Mouse (Mus musculus) CH12F3 (cell line): Measurements from ENCODE around the gene Robo2.
"Not testable (repeated sequence)": the region's sequence is repeated elsewhere in the genome, so short reads cannot be mapped to it uniquely, and the experiment has no call there.

Experiments
- in situ Hi-C: fragments of 300-500 bp; cut with MboI; formaldehyde crosslinking; loops from 2 replicates; pipeline ENCODE4 v1.14.3; 2020; ENCODE audit warnings: low sequenced_read_pairs

Robo2 gene

DNA sequence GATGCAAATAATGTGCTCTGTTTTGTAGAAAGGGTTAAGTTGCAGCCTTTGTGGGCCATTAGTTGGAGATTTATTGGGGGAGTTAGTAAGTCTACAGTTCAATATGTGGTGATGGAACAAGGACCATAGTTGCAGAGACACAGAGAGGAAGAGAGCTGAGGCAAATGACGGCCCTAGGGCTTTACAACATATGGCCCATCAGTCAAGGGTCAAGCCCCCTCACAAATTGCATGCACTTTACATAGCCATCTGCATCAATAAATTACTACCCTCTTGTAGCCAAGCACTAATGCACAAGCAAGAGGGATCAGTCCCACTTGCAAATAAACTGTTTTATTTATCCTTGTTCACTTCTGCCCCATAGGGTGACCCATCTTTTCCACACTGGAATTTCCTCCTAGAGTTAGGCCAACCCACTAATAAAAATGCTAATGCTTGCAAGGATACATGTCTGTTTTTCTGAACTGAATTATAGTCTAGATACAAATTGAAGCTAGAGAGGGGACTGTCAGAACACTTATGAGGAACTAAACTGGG lies 194.7 kb downstream of the Robo2 start:
- in situ Hi-C loops = no loop called here

GRCm38 (mm10) chr16:74215791-74216190 lies 195.8 kb downstream of the Robo2 start:
- in situ Hi-C loops = no loop called here

DNA sequence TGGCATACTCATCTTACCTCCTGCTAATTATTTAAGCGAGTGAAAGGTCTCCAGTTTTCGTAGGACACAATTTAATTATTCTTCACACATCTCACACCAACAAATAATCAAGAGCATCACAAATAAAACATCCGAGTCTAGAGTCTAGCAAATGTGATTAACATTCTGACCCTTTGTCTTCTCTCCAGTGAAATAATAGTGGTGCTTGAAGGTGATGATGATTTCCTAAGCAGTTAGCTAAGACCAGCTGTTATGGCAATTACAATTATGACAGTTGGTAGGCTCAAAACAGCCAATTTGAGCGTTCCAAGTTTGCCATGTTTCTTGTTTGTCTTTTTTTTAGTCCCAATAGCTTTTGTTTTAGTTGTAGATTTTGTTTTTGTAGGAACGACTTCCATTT lies 210.9 kb downstream of the Robo2 start:
- in situ Hi-C loops = no loop called here

- in situ Hi-C loops = no loop called here
These were observed 211.5 kb downstream of the Robo2 start for GRCm38 (mm10) chr16:74200024-74200703.

GRCm38 (mm10) chr16:74192979-74193554 lies 218.6 kb downstream of the Robo2 start:
- in situ Hi-C loops = no loop called here

DNA sequence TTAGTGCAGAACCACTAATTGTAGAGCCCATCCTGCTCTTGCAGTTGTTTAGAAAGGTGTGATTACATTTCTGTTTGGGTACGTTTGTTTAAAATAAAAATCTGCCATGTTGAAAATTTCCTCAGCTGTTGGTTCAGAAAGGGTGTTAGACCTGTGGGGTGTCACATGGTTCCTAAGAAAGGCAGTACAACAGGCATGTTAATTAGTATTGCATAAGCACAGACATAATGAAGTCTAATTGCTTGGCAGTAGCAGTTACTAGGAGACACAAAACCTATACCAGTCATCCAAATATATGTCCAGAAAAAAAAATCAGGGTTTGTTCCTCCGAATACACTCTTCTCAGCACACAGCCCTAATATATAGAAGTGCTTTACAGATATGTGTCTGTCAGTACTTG lies 220.0 kb downstream of the Robo2 start:
- in situ Hi-C loops = no loop called here

- in situ Hi-C loops = no loop called here
These were observed 229.0 kb downstream of the Robo2 start for GRCm38 (mm10) chr16:74182509-74183113.

- in situ Hi-C loops = no loop called here
These were observed 239.0 kb downstream of the Robo2 start for GRCm38 (mm10) chr16:74172673-74173072.

- in situ Hi-C loops = no loop called here
These were observed 242.0 kb downstream of the Robo2 start for GRCm38 (mm10) chr16:74169642-74170041.

DNA sequence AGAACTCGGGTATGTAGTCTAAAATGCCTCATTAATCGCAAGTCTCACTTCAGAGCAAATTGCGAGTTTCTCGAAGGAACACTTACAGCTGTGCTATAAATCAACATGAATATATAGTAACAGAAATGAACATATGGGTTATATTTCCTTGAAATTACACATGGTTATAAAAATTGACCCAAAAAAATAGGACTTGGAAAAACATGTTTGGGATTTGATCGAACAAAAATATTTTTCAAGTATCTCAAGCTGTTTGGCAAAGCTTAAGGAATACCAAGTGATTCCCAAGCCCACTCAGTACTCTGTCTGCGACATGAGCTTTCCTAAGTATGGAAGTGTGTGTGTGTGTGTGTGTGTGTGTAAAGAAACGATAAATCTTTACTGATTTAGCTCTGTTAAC lies 242.5 kb downstream of the Robo2 start:
- in situ Hi-C loops = no loop called here

- in situ Hi-C loops = no loop called here
These were observed 243.8 kb downstream of the Robo2 start for GRCm38 (mm10) chr16:74167832-74168231.

DNA sequence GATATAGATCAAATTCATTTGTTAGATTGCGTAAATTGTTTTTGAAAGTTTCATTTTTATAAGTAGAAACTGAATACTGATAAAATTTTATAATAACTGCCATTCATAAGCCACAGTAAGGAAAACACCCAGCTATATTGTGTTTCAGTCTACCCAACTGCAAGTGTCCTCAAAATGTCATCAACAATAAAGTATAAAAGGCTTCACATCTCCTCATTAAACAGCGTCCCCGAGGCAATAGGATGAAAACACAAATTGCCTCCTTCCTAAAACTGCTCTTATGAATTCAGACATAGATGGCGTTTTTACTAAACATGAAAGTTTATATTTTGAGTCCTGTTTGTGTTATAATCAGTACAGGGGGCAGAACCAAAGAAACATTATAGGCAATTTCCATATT lies 249.6 kb downstream of the Robo2 start:
- in situ Hi-C loops = no loop called here

DNA sequence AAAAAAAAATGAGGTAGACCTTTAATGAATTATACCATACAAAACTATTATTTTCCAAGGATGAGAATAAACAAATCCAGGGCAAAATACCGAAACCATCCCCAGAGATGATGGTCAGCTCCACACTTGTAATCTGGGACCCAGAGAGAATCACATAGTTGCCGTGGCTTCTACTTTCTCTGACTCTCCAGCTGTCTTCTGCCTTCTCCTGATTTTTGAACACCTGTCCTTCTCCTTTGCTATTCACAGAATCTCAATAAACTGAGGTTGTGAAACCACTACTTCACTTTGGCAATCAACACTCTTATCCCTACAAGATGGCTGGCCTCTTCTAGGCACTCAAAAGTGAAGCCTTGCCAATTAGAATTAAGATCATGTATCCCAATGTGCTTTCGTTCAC lies 252.4 kb downstream of the Robo2 start:
- in situ Hi-C loops = no loop called here

DNA sequence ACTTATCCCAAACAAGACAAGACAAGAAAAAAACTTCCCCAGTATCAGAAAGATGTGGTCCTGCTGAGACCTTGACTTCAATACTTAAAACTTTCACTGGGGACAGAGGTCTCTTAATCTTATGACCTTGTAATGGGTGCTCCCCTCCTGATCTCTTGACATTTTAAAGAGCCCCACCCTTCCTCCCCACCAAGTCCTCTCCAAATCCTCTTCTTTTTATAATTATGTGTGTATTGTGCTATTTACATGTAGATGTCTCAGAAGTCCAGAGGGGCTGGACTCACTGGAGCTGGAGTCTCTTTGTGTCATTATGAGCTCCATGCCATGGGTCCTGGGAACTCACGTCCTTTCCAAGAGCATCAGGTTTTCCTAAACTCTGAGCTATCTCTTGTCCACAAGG lies 275.4 kb downstream of the Robo2 start:
- in situ Hi-C loops = no loop called here

DNA sequence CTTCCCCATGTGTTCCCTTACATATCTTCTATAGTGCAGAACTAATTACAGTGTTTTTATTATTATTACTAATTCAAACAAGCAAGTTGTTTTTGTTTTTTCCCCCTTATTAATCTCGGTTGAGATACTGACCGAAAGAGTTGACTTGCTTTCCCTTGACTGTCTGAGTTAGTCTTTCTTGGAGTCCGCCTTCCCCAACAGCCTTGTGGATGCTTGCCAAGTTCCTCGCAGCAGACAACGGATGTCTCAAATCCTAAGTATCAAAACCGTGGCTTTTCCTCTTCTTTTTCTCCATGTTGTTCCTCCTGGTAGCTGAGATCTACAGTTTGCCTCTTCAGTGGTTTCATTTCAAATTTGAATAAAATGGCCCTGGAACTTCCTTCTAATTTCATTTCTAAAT lies 278.8 kb downstream of the Robo2 start:
- in situ Hi-C loops = no loop called here

GRCm38 (mm10) chr16:74131370-74131769 lies 280.3 kb downstream of the Robo2 start:
- in situ Hi-C loops = no loop called here

- in situ Hi-C loops = no loop called here
These were observed 283.1 kb downstream of the Robo2 start for GRCm38 (mm10) chr16:74128443-74128983.

GRCm38 (mm10) chr16:74113155-74113554 lies 298.5 kb downstream of the Robo2 start:
- in situ Hi-C loops = no loop called here

- in situ Hi-C loops = no loop called here
These were observed 300.5 kb downstream of the Robo2 start for GRCm38 (mm10) chr16:74111101-74111500.

DNA sequence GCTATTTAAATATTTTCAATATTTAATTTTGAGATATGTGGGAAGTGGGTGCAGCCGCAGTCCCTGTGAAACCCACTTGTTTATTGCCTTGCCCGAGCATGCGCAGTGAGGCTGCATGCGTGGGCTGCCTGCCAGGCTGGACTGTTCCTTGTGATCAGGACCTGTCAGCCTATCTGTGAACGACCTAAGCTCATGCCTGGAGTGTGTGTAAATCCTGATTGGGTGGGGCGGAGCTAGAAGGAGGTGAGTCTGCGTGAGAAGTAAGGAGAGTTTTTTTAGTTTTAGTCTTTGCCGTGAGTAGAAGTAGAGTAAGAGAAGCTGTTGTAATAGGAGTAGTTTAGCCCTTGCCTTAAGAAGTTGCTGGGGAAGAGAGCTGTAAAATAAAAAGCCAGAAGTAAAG lies 307.2 kb downstream of the Robo2 start:
- in situ Hi-C loops = not testable (repeated sequence)

- in situ Hi-C loops = no loop called here
These were observed 318.4 kb downstream of the Robo2 start for GRCm38 (mm10) chr16:74092997-74093801.
